Mouse (Mus musculus) telencephalon, adult 2 months (tissue): ENCODE results near the gene Spag5.
A peak's percentile ranks its signal among the peaks of the same experiment; 100 is the strongest.

Experiments
- DNase-seq: peaks from one replicate; pipeline ENCODE4 v3.0.0-alpha.2; 2011; ENCODE audit warnings: low read depth, low spot score

The Spag5 gene

GRCm38 (mm10) chr11:78322860-78323259, 21.5 kb downstream of the Spag5 start, which contains the start of gene Aldoc:
TSS of gene Aldoc (plus strand) at chr11:78322968.
- DNase-seq = peak; percentile 46

DNA sequence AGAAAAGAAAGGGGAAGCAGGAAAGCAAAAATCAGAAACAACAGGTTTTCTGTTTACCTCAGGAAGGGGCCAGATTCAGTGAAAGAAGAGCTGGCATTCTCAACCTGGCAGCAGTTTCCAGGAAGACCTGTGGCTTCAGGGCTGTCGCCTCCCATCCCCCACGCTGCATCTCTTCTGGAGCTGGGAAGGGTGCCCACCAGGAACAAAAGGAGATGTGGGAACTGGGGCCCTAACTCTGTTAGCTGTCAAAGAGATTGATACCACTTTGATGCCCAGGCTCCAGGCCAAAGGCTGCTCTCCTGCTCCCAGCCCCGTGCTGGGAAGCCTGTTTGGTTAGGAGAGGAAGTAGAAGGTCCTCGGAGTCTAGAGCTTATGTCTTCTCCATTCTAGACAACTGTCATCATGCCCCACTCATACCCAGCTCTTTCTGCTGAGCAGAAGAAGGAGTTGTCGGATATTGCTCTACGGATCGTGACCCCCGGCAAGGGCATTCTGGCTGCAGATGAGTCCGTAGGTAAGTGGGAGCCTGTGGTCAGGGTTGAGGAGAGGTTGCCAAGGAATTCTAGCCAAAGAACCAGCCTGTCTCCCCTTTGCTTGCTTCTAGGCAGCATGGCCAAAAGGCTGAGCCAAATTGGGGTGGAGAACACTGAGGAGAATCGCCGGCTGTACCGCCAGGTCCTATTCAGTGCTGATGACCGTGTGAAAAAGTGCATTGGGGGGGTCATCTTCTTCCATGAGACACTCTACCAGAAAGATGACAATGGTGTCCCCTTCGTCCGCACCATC, 22.9 kb downstream of the Spag5 start:
- DNase-seq = no peak

DNA sequence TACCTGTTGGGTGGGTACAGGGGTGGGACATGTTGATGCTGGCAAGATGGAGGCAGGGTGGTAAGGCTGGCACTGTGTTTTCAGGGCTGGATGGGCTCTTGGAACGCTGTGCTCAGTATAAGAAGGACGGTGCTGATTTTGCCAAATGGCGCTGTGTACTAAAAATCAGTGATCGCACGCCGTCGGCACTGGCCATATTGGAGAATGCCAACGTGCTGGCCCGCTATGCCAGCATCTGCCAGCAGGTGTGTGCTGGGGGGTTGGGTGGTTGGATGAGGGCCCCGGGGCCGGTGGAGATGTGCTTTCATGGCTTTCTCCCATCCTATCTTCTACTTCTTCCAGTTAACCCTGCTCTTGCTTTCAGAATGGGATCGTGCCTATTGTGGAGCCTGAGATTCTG, 23.6 kb downstream of the Spag5 start:
- no peak for DNase-seq

GRCm38 (mm10) chr11:78327215-78327614, 25.9 kb downstream of the Spag5 start:
- no peak for DNase-seq

GRCm38 (mm10) chr11:78327634-78328511, 26.5 kb downstream of the Spag5 start, which contains the start of gene Pigs:
TSS of gene Pigs (plus strand) at chr11:78328415.
- DNase-seq = peak; percentile 88

DNA sequence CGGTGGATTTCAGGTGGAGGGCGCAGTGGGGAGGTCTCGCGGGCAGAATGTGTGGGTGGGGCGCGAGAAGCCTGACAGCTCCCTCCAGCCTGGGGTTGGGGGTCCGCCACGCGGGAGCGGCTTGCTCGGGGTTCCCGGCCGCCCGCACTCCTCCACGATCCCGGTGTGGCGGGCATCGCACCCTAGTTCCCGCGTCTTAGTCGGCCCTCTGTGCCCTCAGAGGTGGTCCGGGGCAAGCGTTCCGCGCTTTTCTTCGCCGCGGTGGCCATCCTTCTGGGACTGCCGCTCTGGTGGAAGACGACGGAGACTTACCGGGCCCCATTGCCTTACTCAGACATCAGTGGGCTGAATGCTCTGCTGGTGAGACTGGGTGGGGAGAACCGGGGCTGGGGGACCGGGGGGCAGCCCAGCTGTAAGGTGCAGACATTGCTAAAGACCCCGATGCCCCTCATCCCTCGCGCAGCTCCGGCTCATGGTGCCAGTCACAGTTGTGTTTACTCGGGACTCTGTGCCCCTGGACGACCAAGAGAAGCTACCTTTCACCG, 27.3 kb downstream of the Spag5 start:
- no peak for DNase-seq

GRCm38 (mm10) chr11:78332676-78333075, 31.3 kb downstream of the Spag5 start:
- DNase-seq = no peak

- no peak for DNase-seq
These were observed 32.7 kb downstream of the Spag5 start for GRCm38 (mm10) chr11:78333992-78334391.

DNA sequence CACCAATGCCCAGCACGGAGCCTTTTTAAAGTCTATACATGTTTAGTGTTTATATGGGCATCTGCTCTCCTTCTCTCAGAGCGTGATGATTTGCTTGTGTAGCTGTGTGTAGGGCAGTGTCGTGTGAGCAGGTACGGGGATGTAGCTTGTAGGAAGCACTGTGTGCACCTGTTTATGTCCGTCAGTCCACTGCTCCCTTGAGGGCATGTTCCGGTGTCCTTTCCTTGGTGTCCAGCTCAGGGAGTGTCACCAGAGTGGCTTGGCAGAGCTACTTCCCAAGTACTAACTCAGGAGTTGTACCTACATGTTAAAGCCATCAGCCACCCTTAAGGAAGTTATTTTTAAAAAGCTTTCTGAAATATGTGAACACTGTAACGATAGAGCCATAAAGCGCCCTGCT, 35.7 kb downstream of the Spag5 start:
- no peak for DNase-seq

- DNase-seq = no peak
These were observed 40.4 kb downstream of the Spag5 start for GRCm38 (mm10) chr11:78341702-78342101.

DNA sequence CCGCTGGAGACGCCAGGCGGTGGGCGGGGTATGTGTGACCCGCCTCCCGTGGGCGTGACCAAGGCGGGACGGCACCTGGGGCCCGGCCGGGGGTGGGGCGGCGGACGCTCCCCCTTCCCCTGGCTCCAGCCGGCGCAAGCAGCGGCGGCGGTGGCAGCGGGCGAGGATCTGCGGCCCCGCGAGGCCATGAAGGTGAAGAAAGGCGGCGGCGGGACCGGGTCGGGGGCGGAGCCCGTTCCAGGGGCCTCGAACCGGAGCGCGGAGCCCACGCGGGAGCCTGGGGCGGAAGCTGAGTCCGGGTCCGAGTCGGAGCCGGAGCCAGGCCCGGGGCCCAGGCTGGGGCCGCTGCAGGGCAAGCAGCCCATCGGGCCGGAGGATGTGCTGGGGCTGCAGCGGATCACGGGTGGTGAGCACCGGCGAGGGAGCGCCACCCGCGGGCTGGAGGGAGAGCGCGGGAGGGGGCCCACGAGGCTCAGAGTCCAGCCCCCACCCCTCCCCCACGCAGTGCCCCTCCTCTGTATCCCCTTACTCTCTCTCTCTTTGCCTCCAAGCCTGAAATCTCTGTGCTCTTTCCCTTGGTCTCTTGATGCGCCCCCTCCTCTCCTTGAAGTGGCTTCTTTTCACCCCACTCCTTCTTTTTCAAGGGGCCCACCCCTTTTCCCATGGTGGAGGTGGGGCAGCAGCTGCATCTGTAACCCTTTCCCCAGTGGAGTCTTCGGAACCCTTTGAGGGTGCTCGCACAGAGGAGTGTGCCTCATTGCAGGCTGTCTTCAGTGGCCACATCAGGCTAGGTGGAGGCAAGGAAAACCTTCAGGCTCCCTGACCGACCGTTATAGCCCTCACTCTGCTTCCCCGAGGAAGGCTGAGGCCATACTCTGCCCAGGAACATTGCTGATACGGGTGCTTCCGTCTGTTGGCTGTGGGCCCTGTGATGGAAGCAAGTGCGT, 42.3 kb downstream of the Spag5 start, which contains the start of gene Unc119:
Gene Unc119, plus strand, starts transcription at position 102 of the 947 bp plus-strand sequence.
- DNase-seq = no peak

DNA sequence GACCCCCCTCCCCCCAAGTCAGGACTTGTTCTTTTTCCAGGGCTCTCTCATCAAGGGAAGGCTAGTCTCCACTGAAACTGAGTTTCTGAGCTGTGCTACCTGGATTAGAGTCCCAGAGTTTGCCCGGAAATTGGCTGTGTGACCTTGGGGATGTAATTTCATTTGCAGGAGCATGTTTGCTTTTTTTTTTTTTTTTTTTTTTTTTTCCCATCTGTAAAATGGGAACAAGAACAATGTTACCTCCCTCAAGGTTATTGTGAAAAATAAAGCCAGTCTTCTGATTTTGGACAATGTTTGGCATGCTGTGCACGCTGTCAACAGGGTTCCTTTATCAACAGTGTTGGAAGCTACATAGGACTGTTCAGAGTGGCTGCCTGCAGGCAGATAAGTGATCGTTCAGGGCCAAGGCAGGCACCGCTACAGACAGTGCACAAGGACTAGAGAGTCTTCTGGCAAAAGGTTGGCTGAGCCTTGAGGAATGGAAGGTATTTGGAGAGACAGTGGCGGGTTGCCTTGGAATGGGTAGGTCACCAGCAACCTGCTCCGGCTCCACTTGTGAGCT, 43.1 kb downstream of the Spag5 start:
- no peak for DNase-seq

DNA sequence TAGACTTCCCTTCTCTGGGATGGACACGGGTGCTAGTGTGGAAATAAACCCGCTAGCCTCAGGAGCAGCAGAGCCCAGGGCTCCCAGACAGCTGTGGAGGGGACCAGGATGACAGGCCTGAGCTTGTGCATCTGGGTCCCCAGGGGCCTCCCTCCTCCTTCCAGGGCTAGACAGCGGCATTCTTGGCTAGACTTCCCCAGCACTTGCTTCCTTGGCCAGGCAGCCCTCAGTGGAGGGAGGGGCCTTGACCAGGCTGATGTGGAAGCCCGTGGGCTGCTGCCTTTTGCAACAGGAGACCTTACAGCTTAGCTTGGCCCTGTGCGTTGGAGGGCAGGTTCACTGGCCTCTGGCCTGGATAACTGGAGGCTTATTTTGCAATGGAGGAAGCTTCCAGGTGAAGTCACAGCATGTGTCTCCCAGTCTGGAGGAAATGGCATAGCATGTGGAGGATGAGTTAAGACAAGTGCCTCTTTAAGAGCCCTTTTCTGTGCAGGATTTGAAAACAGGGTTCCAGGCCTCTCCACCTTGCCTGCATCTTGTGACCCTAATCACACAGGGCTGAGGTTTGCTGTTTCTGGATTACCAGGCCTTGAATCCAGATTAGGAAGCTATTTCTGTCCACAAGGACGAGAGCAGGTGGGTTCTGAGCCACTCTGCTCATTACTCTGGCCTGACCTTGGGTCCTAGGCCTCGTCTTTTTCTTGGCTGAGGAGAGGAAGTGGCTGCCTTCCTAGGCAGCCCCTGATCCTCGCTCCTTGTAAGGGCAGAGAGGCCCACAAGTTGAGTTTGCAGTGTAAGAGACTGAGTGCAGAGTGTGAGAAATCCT, 43.8 kb downstream of the Spag5 start:
- no peak for DNase-seq

DNA sequence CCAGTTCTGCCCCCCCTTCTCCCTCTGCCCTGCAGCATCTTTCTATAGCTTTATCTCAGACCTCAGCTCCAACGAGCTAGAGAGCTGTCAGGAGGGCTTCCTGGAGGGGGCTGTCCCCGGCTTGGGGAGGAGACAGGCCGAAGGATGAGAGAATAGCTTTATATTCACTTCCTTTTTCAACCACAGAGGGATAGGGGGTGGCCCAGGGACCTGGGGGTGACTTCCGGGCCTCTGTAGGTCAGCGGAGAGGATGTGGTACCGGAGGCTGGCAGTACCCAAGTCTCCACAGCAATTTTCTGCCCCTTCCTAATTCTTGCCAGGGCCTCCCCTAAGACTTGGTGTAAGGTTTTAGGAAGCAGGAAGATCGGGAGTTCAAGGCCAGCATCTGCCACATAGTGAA, 44.5 kb downstream of the Spag5 start:
- no peak for DNase-seq

DNA sequence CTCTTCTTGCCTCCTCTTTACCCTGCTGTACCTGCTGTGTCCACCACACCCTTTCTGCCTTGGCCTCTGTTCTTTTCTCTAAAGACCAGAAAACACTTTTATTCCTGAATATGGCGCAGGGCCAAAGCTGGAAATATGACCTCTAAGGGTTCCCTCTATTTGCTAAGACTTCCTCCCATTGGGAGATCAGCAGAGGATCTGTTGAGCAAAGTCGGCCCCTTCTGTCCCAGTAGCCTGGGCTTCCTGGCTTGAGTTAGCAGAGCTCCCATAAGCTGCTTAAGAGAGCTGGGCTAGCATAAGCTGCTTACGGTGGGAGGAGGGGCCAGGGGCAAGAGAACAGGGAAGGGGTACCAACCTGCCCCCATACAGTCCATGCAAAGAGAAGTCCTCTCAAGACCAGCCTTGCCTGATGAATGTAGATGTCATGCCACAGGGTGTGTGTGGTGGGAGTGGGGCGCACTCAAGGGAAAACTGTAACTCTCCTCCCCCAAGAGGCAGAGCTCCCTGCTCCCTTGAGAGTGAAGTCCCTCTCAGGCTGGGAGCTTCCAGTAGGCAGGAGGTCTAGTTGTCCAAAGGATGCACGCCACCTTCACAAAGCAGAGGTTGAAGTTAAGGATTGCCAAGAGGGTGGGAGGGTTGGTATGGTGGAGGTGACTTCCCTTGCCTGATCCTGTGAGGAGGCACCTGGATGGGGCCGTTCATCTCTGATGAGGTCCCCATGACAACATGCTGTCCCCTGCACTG, 45.2 kb downstream of the Spag5 start:
- DNase-seq = no peak

GRCm38 (mm10) chr11:78347070-78347754, 45.9 kb downstream of the Spag5 start:
- DNase-seq = peak; percentile 46

- no peak for DNase-seq
These were observed 46.6 kb downstream of the Spag5 start for GRCm38 (mm10) chr11:78347908-78348307.

GRCm38 (mm10) chr11:78348474-78348873, 47.1 kb downstream of the Spag5 start:
- no peak for DNase-seq
